Mouse (Mus musculus) urinary bladder, postnatal 10 days (tissue): Measurements from ENCODE around the gene Dglucy.

Experiments used
- DNase-seq: peaks from one replicate; pipeline ENCODE4 v3.0.0; 2022; ENCODE audit warnings: low spot score

Dglucy gene

GRCm38 (mm10) chr12:100878556-100878955 is 99.7 kb downstream of the Dglucy start:
- DNase-seq: no peak

- DNase-seq: no peak
Measured at GRCm38 (mm10) chr12:100883168-100883567, 104.3 kb downstream of the Dglucy start.

GRCm38 (mm10) chr12:100885585-100885984 is 106.7 kb downstream of the Dglucy start:
- DNase-seq: no peak

GRCm38 (mm10) chr12:100886877-100887276 is 108.0 kb downstream of the Dglucy start:
- no peak for DNase-seq

- DNase-seq: no peak
Measured at GRCm38 (mm10) chr12:100887801-100888258, 109.0 kb downstream of the Dglucy start.

GRCm38 (mm10) chr12:100890548-100890947 is 111.7 kb downstream of the Dglucy start:
- DNase-seq: no peak

- no peak for DNase-seq
Measured at GRCm38 (mm10) chr12:100895504-100895903, 116.6 kb downstream of the Dglucy start.

GRCm38 (mm10) chr12:100896661-100897060 is 117.8 kb downstream of the Dglucy start:
- no peak for DNase-seq

- no peak for DNase-seq
Measured at GRCm38 (mm10) chr12:100897736-100898650, 119.1 kb downstream of the Dglucy start.

- DNase-seq: no peak
Measured at GRCm38 (mm10) chr12:100899111-100899640, 120.3 kb downstream of the Dglucy start.

- DNase-seq: no peak
Measured at GRCm38 (mm10) chr12:100900901-100901300, 122.0 kb downstream of the Dglucy start.

- no peak for DNase-seq
Measured at GRCm38 (mm10) chr12:100901386-100901785, 122.5 kb downstream of the Dglucy start.

GRCm38 (mm10) chr12:100903761-100904160 is 124.9 kb downstream of the Dglucy start:
- no peak for DNase-seq

GRCm38 (mm10) chr12:100906861-100907260 is 128.0 kb downstream of the Dglucy start:
- DNase-seq: no peak

- no peak for DNase-seq
Measured at GRCm38 (mm10) chr12:100907598-100908297, 128.9 kb downstream of the Dglucy start, which contains the start of gene Gpr68. TSS of gene Gpr68 (minus strand) at chr12:100908198.

GRCm38 (mm10) chr12:100908298-100909034 is 129.6 kb downstream of the Dglucy start:
- no peak for DNase-seq

GRCm38 (mm10) chr12:100909765-100910164 is 130.9 kb downstream of the Dglucy start:
- DNase-seq: no peak

GRCm38 (mm10) chr12:100910731-100911130 is 131.9 kb downstream of the Dglucy start:
- DNase-seq: no peak

GRCm38 (mm10) chr12:100924646-100925339 is 145.9 kb downstream of the Dglucy start:
- no peak for DNase-seq

- DNase-seq: no peak
Measured at GRCm38 (mm10) chr12:100925644-100926619, 147.1 kb downstream of the Dglucy start.
